Mouse (Mus musculus): ENCODE data around the gene Slc25a34. TPM values are rescaled to one million over a fixed set of nuclear protein-coding genes. Genes with fewer than 3 reads are reported as not detected.

The Slc25a34 gene
- polyA plus RNA-seq, 1 experiment from 2014 or later: not detected

- Histone ChIP-seq H3K4me3 (ENCODE audit: low read depth, low read length) (no peak overlapping the region), H3K27ac (ENCODE audit: low read depth, low read length) (no peak overlapping the region), H3K4me1 (ENCODE audit: control insufficient read depth, insufficient read depth, low read length) (no peaks in the 10 kb centered on the region), H3K9ac (ENCODE audit: low read length) (no peak overlapping the region), H3K36me3 (ENCODE audit: control insufficient read depth, insufficient read depth, low read length) (peaks cover 21% of the 10 kb centered on the region), H3K4me2 (ENCODE audit: low read depth) (no peak overlapping the region), H3K9me3 (ENCODE audit: control insufficient read depth, low read length) (no peaks in the 10 kb centered on the region), H3K27me3 (ENCODE audit: control insufficient read depth, insufficient read depth, low read length) (no peaks in the 10 kb centered on the region)
- WGBS: 79% methylated on average over 9 of the region's 9 CpGs
- ATAC-seq (ENCODE audit: insufficient read depth, low FRiP score, low TSS enrichment): no peak
- DNase-seq (ENCODE audit: low spot score): no peak
These were observed 12.4 kb upstream of the Slc25a34 start for GRCm38 (mm10) chr4:141635991-141636390.

GRCm38 (mm10) chr4:141632111-141632873 lies 8.7 kb upstream of the Slc25a34 start:
- no peak overlapping the region for H3K9ac ChIP-seq (ENCODE audit: low read length)
- H3K4me1 ChIP-seq (ENCODE audit: control insufficient read depth, insufficient read depth, low read length): no peaks in the 10 kb centered on the region
- H3K27ac ChIP-seq (ENCODE audit: low read depth, low read length): no peak overlapping the region
- H3K4me3 ChIP-seq (ENCODE audit: low read depth, low read length): no peak overlapping the region
- H3K9me3 ChIP-seq (ENCODE audit: control insufficient read depth, low read length): no peaks in the 10 kb centered on the region
- 94% methylated on average over 21 of the region's 21 CpGs for WGBS
- no peak for DNase-seq (ENCODE audit: low spot score)
- no peak overlapping the region for H3K4me2 ChIP-seq (ENCODE audit: low read depth)
- no peaks in the 10 kb centered on the region for H3K27me3 ChIP-seq (ENCODE audit: control insufficient read depth, insufficient read depth, low read length)
- H3K36me3 ChIP-seq (ENCODE audit: control insufficient read depth, insufficient read depth, low read length): peaks cover 27% of the 10 kb centered on the region
- ATAC-seq (ENCODE audit: insufficient read depth, low FRiP score, low TSS enrichment): no peak

GRCm38 (mm10) chr4:141631250-141631649 lies 7.6 kb upstream of the Slc25a34 start:
- Histone ChIP-seq H3K27me3 (ENCODE audit: control insufficient read depth, insufficient read depth, low read length) (no peaks in the 10 kb centered on the region), H3K9me3 (ENCODE audit: control insufficient read depth, low read length) (no peaks in the 10 kb centered on the region), H3K36me3 (ENCODE audit: control insufficient read depth, insufficient read depth, low read length) (peaks cover 25% of the 10 kb centered on the region), H3K4me3 (ENCODE audit: low read depth, low read length) (no peak overlapping the region), H3K27ac (ENCODE audit: low read depth, low read length) (no peak overlapping the region), H3K4me2 (ENCODE audit: low read depth) (no peak overlapping the region), H3K9ac (ENCODE audit: low read length) (no peak overlapping the region), H3K4me1 (ENCODE audit: control insufficient read depth, insufficient read depth, low read length) (no peaks in the 10 kb centered on the region)
- ATAC-seq (ENCODE audit: insufficient read depth, low FRiP score, low TSS enrichment) (no peak), DNase-seq (ENCODE audit: low spot score) (no peak)
- WGBS: 96% methylated on average over 20 of the region's 20 CpGs

DNA sequence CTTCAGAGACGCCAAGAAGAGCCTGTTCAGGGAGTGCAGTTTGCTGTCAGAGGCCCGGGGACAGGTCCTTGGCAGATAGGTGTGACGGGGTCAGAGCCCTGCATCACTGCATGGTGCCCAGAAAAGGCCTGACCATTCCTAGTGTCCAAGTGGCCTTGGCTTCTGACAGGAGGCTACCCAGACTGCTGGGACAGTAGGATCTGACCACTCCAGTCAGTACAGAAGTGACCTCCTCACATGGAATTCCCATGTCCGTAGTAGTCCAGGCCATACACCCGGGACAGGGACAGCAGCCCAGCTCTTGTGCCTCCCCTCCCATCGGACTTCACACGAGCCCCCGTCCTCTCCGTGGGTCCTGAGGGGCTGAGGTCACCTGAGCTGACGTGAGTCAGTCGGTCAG lies 6.4 kb upstream of the Slc25a34 start:
- H3K27ac ChIP-seq (ENCODE audit: low read depth, low read length): no peak overlapping the region
- DNase-seq (ENCODE audit: low spot score): no peak
- no peaks in the 10 kb centered on the region for H3K9me3 ChIP-seq (ENCODE audit: control insufficient read depth, low read length)
- WGBS: 100% methylated on average over 7 of the region's 11 CpGs
- ATAC-seq (ENCODE audit: insufficient read depth, low FRiP score, low TSS enrichment): no peak
- peaks cover 25% of the 10 kb centered on the region for H3K36me3 ChIP-seq (ENCODE audit: control insufficient read depth, insufficient read depth, low read length)
- no peak overlapping the region for H3K4me2 ChIP-seq (ENCODE audit: low read depth)
- no peak overlapping the region for H3K9ac ChIP-seq (ENCODE audit: low read length)
- H3K27me3 ChIP-seq (ENCODE audit: control insufficient read depth, insufficient read depth, low read length): no peaks in the 10 kb centered on the region
- no peak overlapping the region for H3K4me3 ChIP-seq (ENCODE audit: low read depth, low read length)
- H3K4me1 ChIP-seq (ENCODE audit: control insufficient read depth, insufficient read depth, low read length): no peaks in the 10 kb centered on the region

DNA sequence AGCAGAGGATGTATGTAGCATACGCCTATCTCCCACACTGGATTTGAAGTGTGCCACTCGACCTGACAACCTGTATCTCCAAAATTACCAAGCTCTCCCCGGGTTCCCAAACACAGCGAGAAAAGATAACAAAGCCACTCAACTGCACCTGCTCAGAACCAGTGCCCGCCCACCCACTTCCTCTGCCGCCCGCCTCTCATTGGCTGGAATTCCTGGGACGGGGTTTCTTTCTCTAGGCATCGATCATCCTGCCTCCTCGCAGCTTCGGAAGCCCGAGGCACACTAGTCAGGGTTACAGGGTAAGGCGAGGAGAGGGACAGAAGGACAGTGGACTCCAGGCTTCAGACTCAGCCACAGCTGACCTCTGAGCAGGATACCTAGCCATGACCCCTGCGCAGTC lies 5.0 kb upstream of the Slc25a34 start:
- WGBS: 80% methylated on average over 14 of the region's 14 CpGs
- no peak overlapping the region for H3K4me2 ChIP-seq (ENCODE audit: low read depth)
- H3K27ac ChIP-seq (ENCODE audit: low read depth, low read length): no peak overlapping the region
- no peak for ATAC-seq (ENCODE audit: insufficient read depth, low FRiP score, low TSS enrichment)
- no peak overlapping the region for H3K9ac ChIP-seq (ENCODE audit: low read length)
- DNase-seq (ENCODE audit: low spot score): no peak
- H3K4me3 ChIP-seq (ENCODE audit: low read depth, low read length): no peak overlapping the region
- H3K36me3 ChIP-seq (ENCODE audit: control insufficient read depth, insufficient read depth, low read length): peaks cover 23% of the 10 kb centered on the region
- H3K27me3 ChIP-seq (ENCODE audit: control insufficient read depth, insufficient read depth, low read length): no peaks in the 10 kb centered on the region
- H3K4me1 ChIP-seq (ENCODE audit: control insufficient read depth, insufficient read depth, low read length): no peaks in the 10 kb centered on the region
- no peaks in the 10 kb centered on the region for H3K9me3 ChIP-seq (ENCODE audit: control insufficient read depth, low read length)

GRCm38 (mm10) chr4:141627502-141627901 lies 3.9 kb upstream of the Slc25a34 start:
- Histone ChIP-seq H3K9me3 (ENCODE audit: control insufficient read depth, low read length) (no peaks in the 10 kb centered on the region), H3K4me2 (ENCODE audit: low read depth) (no peak overlapping the region), H3K4me1 (ENCODE audit: control insufficient read depth, insufficient read depth, low read length) (no peaks in the 10 kb centered on the region), H3K27ac (ENCODE audit: low read depth, low read length) (no peak overlapping the region), H3K27me3 (ENCODE audit: control insufficient read depth, insufficient read depth, low read length) (no peaks in the 10 kb centered on the region), H3K4me3 (ENCODE audit: low read depth, low read length) (no peak overlapping the region), H3K36me3 (ENCODE audit: control insufficient read depth, insufficient read depth, low read length) (peaks cover 20% of the 10 kb centered on the region), H3K9ac (ENCODE audit: low read length) (no peak overlapping the region)
- DNase-seq (ENCODE audit: low spot score) (no peak), ATAC-seq (ENCODE audit: insufficient read depth, low FRiP score, low TSS enrichment) (no peak)
- WGBS: 83% methylated on average over 5 of the region's 5 CpGs

- DNase-seq (ENCODE audit: low spot score) (no peak), ATAC-seq (ENCODE audit: insufficient read depth, low FRiP score, low TSS enrichment) (no peak)
- Histone ChIP-seq H3K9me3 (ENCODE audit: control insufficient read depth, low read length) (no peaks in the 10 kb centered on the region), H3K4me1 (ENCODE audit: control insufficient read depth, insufficient read depth, low read length) (no peaks in the 10 kb centered on the region), H3K4me2 (ENCODE audit: low read depth) (no peak overlapping the region), H3K27ac (ENCODE audit: low read depth, low read length) (no peak overlapping the region), H3K4me3 (ENCODE audit: low read depth, low read length) (no peak overlapping the region), H3K9ac (ENCODE audit: low read length) (no peak overlapping the region), H3K36me3 (ENCODE audit: control insufficient read depth, insufficient read depth, low read length) (peaks cover 6% of the 10 kb centered on the region), H3K27me3 (ENCODE audit: control insufficient read depth, insufficient read depth, low read length) (no peaks in the 10 kb centered on the region)
- 90% methylated on average over 16 of the region's 16 CpGs for WGBS
These were observed 2.3 kb upstream of the Slc25a34 start for GRCm38 (mm10) chr4:141625774-141626550.

DNA sequence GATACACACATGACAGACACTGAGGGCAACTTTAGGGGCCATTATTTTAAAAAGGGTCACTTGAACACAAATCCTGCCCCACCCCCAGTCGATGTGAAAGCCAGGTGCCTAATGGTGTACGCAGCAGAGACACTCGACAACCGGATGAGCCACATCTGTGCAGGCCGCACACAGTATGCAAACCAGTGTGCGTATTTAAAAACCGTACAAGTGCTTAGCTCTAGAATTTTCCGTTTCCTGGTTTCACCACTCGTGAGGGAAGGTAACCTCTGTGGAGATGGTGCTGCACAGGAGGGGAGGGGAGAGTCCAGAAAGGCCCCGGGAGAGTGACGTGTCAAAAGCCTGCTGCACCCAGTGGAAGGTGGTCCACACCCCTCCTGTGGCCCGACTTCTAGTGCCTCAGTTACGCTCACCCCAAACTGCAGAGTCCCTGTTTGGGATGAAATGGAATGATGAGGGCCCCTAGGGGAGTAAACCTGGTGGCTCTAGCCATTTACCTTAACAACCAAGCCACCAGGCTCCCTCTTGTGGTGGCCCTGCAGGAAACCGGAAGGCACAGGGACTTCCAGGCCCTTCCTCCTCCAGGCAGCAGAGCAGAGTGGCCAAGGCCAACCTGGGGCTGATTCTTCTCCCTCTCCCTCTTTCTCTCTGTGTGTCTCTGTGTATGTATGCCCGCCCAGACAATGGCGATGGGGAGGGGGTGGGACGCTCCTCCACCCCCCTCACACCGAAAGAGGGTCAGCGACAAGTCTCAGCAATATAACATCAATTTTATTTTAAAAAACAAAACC lies 1.6 kb upstream of the Slc25a34 start:
- no peak overlapping the region for H3K27ac ChIP-seq (ENCODE audit: low read depth, low read length)
- no peak for ATAC-seq (ENCODE audit: insufficient read depth, low FRiP score, low TSS enrichment)
- no peaks in the 10 kb centered on the region for H3K27me3 ChIP-seq (ENCODE audit: control insufficient read depth, insufficient read depth, low read length)
- H3K9me3 ChIP-seq (ENCODE audit: control insufficient read depth, low read length): no peaks in the 10 kb centered on the region
- no peaks in the 10 kb centered on the region for H3K4me1 ChIP-seq (ENCODE audit: control insufficient read depth, insufficient read depth, low read length)
- H3K9ac ChIP-seq (ENCODE audit: low read length): no peak overlapping the region
- DNase-seq (ENCODE audit: low spot score): no peak
- 77% methylated on average over 19 of the region's 19 CpGs for WGBS
- H3K4me3 ChIP-seq (ENCODE audit: low read depth, low read length): no peak overlapping the region
- no peak overlapping the region for H3K4me2 ChIP-seq (ENCODE audit: low read depth)
- peaks cover 6% of the 10 kb centered on the region for H3K36me3 ChIP-seq (ENCODE audit: control insufficient read depth, insufficient read depth, low read length)

Measured in neural tube, embryonic 11.5 days (tissue).